Mouse (Mus musculus) embryonic fibroblast, embryonic 13.5 days (primary cell): ENCODE data around the gene Hnrnpul1.

ENCODE experiments used
- CTCF ChIP-seq: IDR thresholded peaks from 2 replicates; pipeline ENCODE4 v1.5.1; 2011; ENCODE audit warnings: mild to moderate bottlenecking, control low read depth, low read length, moderate library complexity, borderline replicate concordance; ENCODE audit not compliant: insufficient read depth
- POLR2A ChIP-seq: IDR thresholded peaks from 2 replicates; pipeline ENCODE4 v1.6.1; 2011; ENCODE audit warnings: low read depth, mild to moderate bottlenecking, control low read depth, low read length, moderate library complexity

GRCm38 (mm10) chr7:25709961-25710360 is 44.6 kb downstream of the Hnrnpul1 start:
- TF ChIP-seq POLR2A, result no peak
- TF ChIP-seq CTCF, result no peak
